Mouse (Mus musculus): Measurements from ENCODE around the gene Krtap9-5. TPM values are rescaled to one million over a fixed set of nuclear protein-coding genes. Genes with fewer than 3 reads are reported as not detected.

Gene Krtap9-5
- not detected in 2 replicates for polyA plus RNA-seq (2014; fragmentation: Nextera tagmentation; extraction: Ambion mirVana)

GRCm38 (mm10) chr11:99948175-99948574 is at the start of gene Krtap9-5:
Krtap9-5 (plus strand) TSS chr11:99948475.
- Histone ChIP-seq H3K36me3 (ENCODE audit: control insufficient read depth, insufficient read depth, low read length) (no peaks in the 10 kb centered on the region; the same call in 1 of the 2 replicates), H3K9ac (ENCODE audit: low read depth, low read length) (no peak within 1 kb of the TSS), H3K27ac (ENCODE audit: low read depth, low read length) (no peak within 1 kb of the TSS), H3K4me2 (no peak within 1 kb of the TSS), H3K4me1 (ENCODE audit: control insufficient read depth, insufficient read depth, low read length) (no peaks in the 10 kb centered on the region), H3K9me3 (replicated peaks; ENCODE audit: control insufficient read depth, low read length) (no peaks in the 10 kb centered on the region), H3K4me3 (ENCODE audit: low read depth, low read length) (no peak within 1 kb of the TSS), H3K27me3 (ENCODE audit: control insufficient read depth, insufficient read depth, low read length) (no peaks in the 10 kb centered on the region)
- no peak for ATAC-seq (replicated peaks; ENCODE audit: insufficient number of reproducible peaks, low FRiP score, low TSS enrichment)
- 88% methylated on average over 2 of the region's 2 CpGs for WGBS (ENCODE audit: insufficient replicate concordance)

- no peaks in the 10 kb centered on the region for H3K36me3 ChIP-seq (ENCODE audit: control insufficient read depth, insufficient read depth, low read length)
- no peak within 1 kb of the TSS for H3K4me3 ChIP-seq (ENCODE audit: low read depth, low read length)
- no peak for ATAC-seq (replicated peaks; ENCODE audit: insufficient number of reproducible peaks, low FRiP score, low TSS enrichment)
- no peaks in the 10 kb centered on the region for H3K27me3 ChIP-seq (ENCODE audit: control insufficient read depth, insufficient read depth, low read length)
- WGBS (ENCODE audit: insufficient replicate concordance) = 67% methylated on average over 2 of the region's 2 CpGs
- no peak within 1 kb of the TSS for H3K27ac ChIP-seq (ENCODE audit: low read depth, low read length)
- H3K4me2 ChIP-seq = no peak within 1 kb of the TSS
- H3K9ac ChIP-seq (ENCODE audit: low read depth, low read length) = no peak within 1 kb of the TSS
- H3K9me3 ChIP-seq (replicated peaks; ENCODE audit: control insufficient read depth, low read length) = no peaks in the 10 kb centered on the region
- H3K4me1 ChIP-seq (ENCODE audit: control insufficient read depth, insufficient read depth, low read length) = no peaks in the 10 kb centered on the region
Observed at GRCm38 (mm10) chr11:99907620-99908019, 40.7 kb upstream of the Krtap9-5 start, which contains the start of gene Krtap31-1. Krtap31-1 (plus strand) TSS chr11:99907920.

GRCm38 (mm10) chr11:99914451-99914850 is 33.8 kb upstream of the Krtap9-5 start, which contains the start of gene Gm11565:
Gm11565 (plus strand) TSS chr11:99914751.
- H3K27me3 ChIP-seq (ENCODE audit: control insufficient read depth, insufficient read depth, low read length) = no peaks in the 10 kb centered on the region
- WGBS (ENCODE audit: insufficient replicate concordance) = 77% methylated on average over 3 of the region's 3 CpGs
- no peaks in the 10 kb centered on the region for H3K36me3 ChIP-seq (ENCODE audit: control insufficient read depth, insufficient read depth, low read length)
- no peak within 1 kb of the TSS for H3K4me2 ChIP-seq
- no peak within 1 kb of the TSS for H3K27ac ChIP-seq (ENCODE audit: low read depth, low read length)
- no peak within 1 kb of the TSS for H3K4me3 ChIP-seq (ENCODE audit: low read depth, low read length)
- no peaks in the 10 kb centered on the region for H3K4me1 ChIP-seq (ENCODE audit: control insufficient read depth, insufficient read depth, low read length)
- no peaks in the 10 kb centered on the region for H3K9me3 ChIP-seq (replicated peaks; ENCODE audit: control insufficient read depth, low read length)
- no peak for ATAC-seq (replicated peaks; ENCODE audit: insufficient number of reproducible peaks, low FRiP score, low TSS enrichment)
- no peak within 1 kb of the TSS for H3K9ac ChIP-seq (ENCODE audit: low read depth, low read length)

GRCm38 (mm10) chr11:99935991-99936390 is 12.3 kb upstream of the Krtap9-5 start, which contains the start of gene Krtap31-2:
Krtap31-2 (plus strand) TSS chr11:99936291.
- no peak within 1 kb of the TSS for H3K9ac ChIP-seq (ENCODE audit: low read depth, low read length)
- H3K36me3 ChIP-seq (ENCODE audit: control insufficient read depth, insufficient read depth, low read length) = no peaks in the 10 kb centered on the region
- no peak within 1 kb of the TSS for H3K27ac ChIP-seq (ENCODE audit: low read depth, low read length)
- no peak for ATAC-seq (replicated peaks; ENCODE audit: insufficient number of reproducible peaks, low FRiP score, low TSS enrichment)
- no peaks in the 10 kb centered on the region for H3K4me1 ChIP-seq (ENCODE audit: control insufficient read depth, insufficient read depth, low read length)
- no peak within 1 kb of the TSS for H3K4me3 ChIP-seq (ENCODE audit: low read depth, low read length)
- H3K4me2 ChIP-seq = no peak within 1 kb of the TSS
- H3K9me3 ChIP-seq (replicated peaks; ENCODE audit: control insufficient read depth, low read length) = no peaks in the 10 kb centered on the region
- WGBS (ENCODE audit: insufficient replicate concordance) = 73% methylated on average over 1 of the region's 1 CpGs
- no peaks in the 10 kb centered on the region for H3K27me3 ChIP-seq (ENCODE audit: control insufficient read depth, insufficient read depth, low read length)

- 80% methylated on average over 9 of the region's 9 CpGs for WGBS (ENCODE audit: insufficient replicate concordance)
- no peaks in the 10 kb centered on the region for H3K9me3 ChIP-seq (replicated peaks; ENCODE audit: control insufficient read depth, low read length)
- no peaks in the 10 kb centered on the region for H3K27me3 ChIP-seq (ENCODE audit: control insufficient read depth, insufficient read depth, low read length)
- H3K27ac ChIP-seq (ENCODE audit: low read depth, low read length) = no peak overlapping the region
- no peaks in the 10 kb centered on the region for H3K4me1 ChIP-seq (ENCODE audit: control insufficient read depth, insufficient read depth, low read length)
- no peak overlapping the region for H3K4me3 ChIP-seq (ENCODE audit: low read depth, low read length)
- no peak overlapping the region for H3K9ac ChIP-seq (ENCODE audit: low read depth, low read length)
- no peak for ATAC-seq (replicated peaks; ENCODE audit: insufficient number of reproducible peaks, low FRiP score, low TSS enrichment)
- no peak overlapping the region for H3K4me2 ChIP-seq
- no peaks in the 10 kb centered on the region for H3K36me3 ChIP-seq (ENCODE audit: control insufficient read depth, insufficient read depth, low read length)
Observed at GRCm38 (mm10) chr11:99937751-99938264, 10.5 kb upstream of the Krtap9-5 start.

GRCm38 (mm10) chr11:99964213-99964612 is 15.9 kb downstream of the Krtap9-5 start:
- Histone ChIP-seq H3K4me2 (no peak overlapping the region), H3K4me3 (ENCODE audit: low read depth, low read length) (no peak overlapping the region), H3K9ac (ENCODE audit: low read depth, low read length) (no peak overlapping the region), H3K27ac (ENCODE audit: low read depth, low read length) (no peak overlapping the region), H3K9me3 (replicated peaks; ENCODE audit: control insufficient read depth, low read length) (no peaks in the 10 kb centered on the region), H3K27me3 (ENCODE audit: control insufficient read depth, insufficient read depth, low read length) (no peaks in the 10 kb centered on the region), H3K4me1 (ENCODE audit: control insufficient read depth, insufficient read depth, low read length) (no peaks in the 10 kb centered on the region; the same call in 1 of the 2 replicates), H3K36me3 (ENCODE audit: control insufficient read depth, insufficient read depth, low read length) (no peaks in the 10 kb centered on the region)
- 55% methylated on average over 6 of the region's 6 CpGs for WGBS (ENCODE audit: insufficient replicate concordance)
- ATAC-seq (replicated peaks; ENCODE audit: insufficient number of reproducible peaks, low FRiP score, low TSS enrichment) = no peak

- H3K9ac ChIP-seq (ENCODE audit: low read depth, low read length) = no peak overlapping the region
- H3K9me3 ChIP-seq (replicated peaks; ENCODE audit: control insufficient read depth, low read length) = no peaks in the 10 kb centered on the region
- H3K4me1 ChIP-seq (ENCODE audit: control insufficient read depth, insufficient read depth, low read length) = no peaks in the 10 kb centered on the region; the same call in 1 of the 2 replicates
- H3K27me3 ChIP-seq (ENCODE audit: control insufficient read depth, insufficient read depth, low read length) = no peaks in the 10 kb centered on the region
- H3K36me3 ChIP-seq (ENCODE audit: control insufficient read depth, insufficient read depth, low read length) = no peaks in the 10 kb centered on the region
- H3K4me3 ChIP-seq (ENCODE audit: low read depth, low read length) = no peak overlapping the region
- ATAC-seq (replicated peaks; ENCODE audit: insufficient number of reproducible peaks, low FRiP score, low TSS enrichment) = no peak
- H3K4me2 ChIP-seq = no peak overlapping the region
- no peak overlapping the region for H3K27ac ChIP-seq (ENCODE audit: low read depth, low read length)
- WGBS (ENCODE audit: insufficient replicate concordance) = 51% methylated on average over 2 of the region's 2 CpGs
Observed at GRCm38 (mm10) chr11:99965961-99966360, 17.7 kb downstream of the Krtap9-5 start.

- no peaks in the 10 kb centered on the region for H3K9me3 ChIP-seq (replicated peaks; ENCODE audit: control insufficient read depth, low read length)
- 67% methylated on average over 5 of the region's 5 CpGs for WGBS (ENCODE audit: insufficient replicate concordance)
- H3K4me1 ChIP-seq (ENCODE audit: control insufficient read depth, insufficient read depth, low read length) = no peaks in the 10 kb centered on the region
- no peak for ATAC-seq (replicated peaks; ENCODE audit: insufficient number of reproducible peaks, low FRiP score, low TSS enrichment)
- no peaks in the 10 kb centered on the region for H3K27me3 ChIP-seq (ENCODE audit: control insufficient read depth, insufficient read depth, low read length)
- no peaks in the 10 kb centered on the region for H3K36me3 ChIP-seq (ENCODE audit: control insufficient read depth, insufficient read depth, low read length)
- no peak within 1 kb of the TSS for H3K4me2 ChIP-seq
- no peak within 1 kb of the TSS for H3K27ac ChIP-seq (ENCODE audit: low read depth, low read length)
- no peak within 1 kb of the TSS for H3K4me3 ChIP-seq (ENCODE audit: low read depth, low read length)
- no peak within 1 kb of the TSS for H3K9ac ChIP-seq (ENCODE audit: low read depth, low read length)
Observed at GRCm38 (mm10) chr11:99978953-99979352, 30.7 kb downstream of the Krtap9-5 start, which contains the start of gene Krtap29-1. Krtap29-1 (minus strand) TSS chr11:99979053.

- no peak overlapping the region for H3K4me2 ChIP-seq
- H3K27ac ChIP-seq (ENCODE audit: low read depth, low read length) = no peak overlapping the region
- ATAC-seq (replicated peaks; ENCODE audit: insufficient number of reproducible peaks, low FRiP score, low TSS enrichment) = no peak
- H3K9ac ChIP-seq (ENCODE audit: low read depth, low read length) = no peak overlapping the region
- H3K4me3 ChIP-seq (ENCODE audit: low read depth, low read length) = no peak overlapping the region
- 0 out of 2 replicates have a peak, but pooled peaks cover 4% of the 10 kb centered on the region for H3K27me3 ChIP-seq (ENCODE audit: control insufficient read depth, insufficient read depth, low read length)
- H3K4me1 ChIP-seq (ENCODE audit: control insufficient read depth, insufficient read depth, low read length) = no peaks in the 10 kb centered on the region
- H3K9me3 ChIP-seq (replicated peaks; ENCODE audit: control insufficient read depth, low read length) = no peaks in the 10 kb centered on the region
- 78% methylated on average over 9 of the region's 9 CpGs for WGBS (ENCODE audit: insufficient replicate concordance)
- H3K36me3 ChIP-seq (ENCODE audit: control insufficient read depth, insufficient read depth, low read length) = no peaks in the 10 kb centered on the region
Observed at GRCm38 (mm10) chr11:99982731-99983130, 34.5 kb downstream of the Krtap9-5 start.

Data from heart, embryonic 11.5 days (tissue).